Comparison of ENCODE assay signal across 8 mouse cellular contexts in the genomic region with DNA sequence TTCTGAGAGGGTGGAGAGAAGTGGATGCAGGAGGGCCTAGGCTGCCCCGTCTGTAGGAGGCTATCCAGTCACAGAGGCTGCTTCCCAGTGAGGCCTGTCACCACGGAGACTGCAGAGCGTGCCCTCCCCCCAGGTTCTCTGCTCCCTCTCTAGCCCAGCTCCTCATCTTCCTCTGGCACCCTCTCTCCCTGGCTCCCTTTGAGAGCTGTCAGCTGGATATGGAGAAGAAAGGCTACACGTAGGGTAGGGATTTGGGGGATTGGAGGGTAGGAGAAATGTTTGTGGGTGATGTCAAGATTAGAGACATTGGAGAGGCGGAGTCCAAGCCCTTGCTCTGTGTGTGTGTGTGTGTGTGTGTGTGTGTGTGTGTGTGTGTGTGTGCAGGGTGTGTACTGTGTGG. TPM values are rescaled to one million over a fixed set of nuclear protein-coding genes. Genes with fewer than 3 reads are reported as not detected.
DNase-seq lines count a peak whose midpoint lies in the region; ATAC-seq and TF ChIP-seq lines count a peak whose summit lies in the region.

No protein-coding gene starts in this region.

- no peak for TF ChIP-seq CTCF in kidney, adult 2 months (conservative IDR thresholded peaks at IDR 0.05; ENCODE audit: insufficient read depth, insufficient read length, low read depth, low read length)

- peak overlapping the region; percentile 100; the same call in 1 of the 2 replicates for H3K4me2 ChIP-seq in kidney, embryonic 16.5 days (replicated peaks; ENCODE audit: low read depth, low read length)
- peak overlapping the region; percentile 93 for H3K4me2 ChIP-seq in forebrain, embryonic 13.5 days
- H3K4me2 ChIP-seq in limb, embryonic 14.5 days (replicated peaks; ENCODE audit: low read depth, low read length, severe bottlenecking) = peak overlapping the region; percentile 94; the same call in 1 of the 2 replicates

- H3K27me3 ChIP-seq in kidney, embryonic 16.5 days (ENCODE audit: insufficient read depth, low read length) = no peaks in the 10 kb centered on the region
- no peaks in the 10 kb centered on the region for H3K27me3 ChIP-seq in kidney, adult 2 months (replicated peaks; ENCODE audit: control insufficient read depth, insufficient read depth, low read length)
- H3K27me3 ChIP-seq in forebrain, embryonic 13.5 days = no peaks in the 10 kb centered on the region
- no peaks in the 10 kb centered on the region for H3K27me3 ChIP-seq in limb, embryonic 14.5 days (ENCODE audit: control insufficient read depth, insufficient read depth, low read length)

- no peak for TF ChIP-seq POLR2A in kidney, adult 2 months (IDR thresholded peaks at IDR 0.05; ENCODE audit: low read depth, low read length)
- no peak for TF ChIP-seq POLR2A in limb, embryonic 14.5 days (IDR thresholded peaks at IDR 0.05; ENCODE audit: borderline replicate concordance, extremely low read depth, insufficient read depth, insufficient read length)

- H3K9ac ChIP-seq in kidney, embryonic 16.5 days (replicated peaks; ENCODE audit: low read length) = no peak overlapping the region
- peak overlapping the region; percentile 90 for H3K9ac ChIP-seq in forebrain, embryonic 13.5 days
- no peak overlapping the region for H3K9ac ChIP-seq in limb, embryonic 14.5 days (ENCODE audit: low read depth, low read length, severe bottlenecking)

- 0 out of 2 replicates have a peak, but pooled peaks cover 1% of the 10 kb centered on the region for H3K36me3 ChIP-seq in kidney, embryonic 16.5 days (ENCODE audit: insufficient read depth, low read length)
- H3K36me3 ChIP-seq in kidney, adult 2 months (ENCODE audit: control insufficient read depth, insufficient read depth, low read length) = no peaks in the 10 kb centered on the region
- peaks cover 14% of the 10 kb centered on the region for H3K36me3 ChIP-seq in forebrain, embryonic 13.5 days (ENCODE audit: poor library complexity, severe bottlenecking)
- peaks cover 4% of the 10 kb centered on the region for H3K36me3 ChIP-seq in limb, embryonic 14.5 days (ENCODE audit: control insufficient read depth, insufficient read depth, low read length)

- peaks cover 78% of the 10 kb centered on the region for H3K4me1 ChIP-seq in kidney, embryonic 16.5 days (ENCODE audit: insufficient read depth, low read length)
- peaks cover 4% of the 10 kb centered on the region for H3K4me1 ChIP-seq in kidney, adult 2 months (ENCODE audit: control insufficient read depth, insufficient read depth, low read length)
- peaks cover 91% of the 10 kb centered on the region for H3K4me1 ChIP-seq in forebrain, embryonic 13.5 days
- H3K4me1 ChIP-seq in limb, embryonic 14.5 days (ENCODE audit: control insufficient read depth, insufficient read depth, low read length) = peaks cover 75% of the 10 kb centered on the region

- no peaks in the 10 kb centered on the region for H3K9me3 ChIP-seq in kidney, embryonic 16.5 days (ENCODE audit: low read length)
- no peaks in the 10 kb centered on the region for H3K9me3 ChIP-seq in forebrain, embryonic 13.5 days (replicated peaks)
- no peaks in the 10 kb centered on the region for H3K9me3 ChIP-seq in limb, embryonic 14.5 days (ENCODE audit: control insufficient read depth, low read length)

- peak overlapping the region; percentile 68 for H3K27ac ChIP-seq in kidney, embryonic 16.5 days (ENCODE audit: low read length)
- no peak overlapping the region for H3K27ac ChIP-seq in kidney, adult 2 months (ENCODE audit: insufficient read depth, low read depth, low read length)
- peak overlapping the region; percentile 90 for H3K27ac ChIP-seq in forebrain, embryonic 13.5 days
- H3K27ac ChIP-seq in limb, embryonic 14.5 days (replicated peaks; ENCODE audit: low read depth, low read length) = 0 out of 2 replicates have a peak overlapping the region, but pooled peaks have one; percentile 52

- WGBS in kidney, embryonic 16.5 days = 51% methylated on average over 5 of the region's 5 CpGs
- WGBS in kidney, adult 2 months = 72% methylated on average over 5 of the region's 5 CpGs
- 28% methylated on average over 5 of the region's 5 CpGs for WGBS in forebrain, embryonic 13.5 days
- WGBS in limb, embryonic 14.5 days = 48% methylated on average over 5 of the region's 5 CpGs

- no peak for DNase-seq in kidney, adult 2 months
- DNase-seq in NIH3T3 (ENCODE audit: low read depth) = peak; percentile 22
- no peak for DNase-seq in limb, embryonic 14.5 days (ENCODE audit: low spot score)
- DNase-seq in ovary, postnatal 36 days (ENCODE audit: low spot score) = no peak
- no peak for DNase-seq in adrenal gland, postnatal 10 days

- no peak overlapping the region for H3K4me3 ChIP-seq in kidney, embryonic 16.5 days (ENCODE audit: low read length)
- H3K4me3 ChIP-seq in kidney, adult 2 months (ENCODE audit: insufficient read depth, low read depth, low read length) = no peak overlapping the region
- H3K4me3 ChIP-seq in forebrain, embryonic 13.5 days = peak overlapping the region; percentile 74
- no peak overlapping the region for H3K4me3 ChIP-seq in limb, embryonic 14.5 days (replicated peaks; ENCODE audit: low read length)

- ATAC-seq in kidney, embryonic 16.5 days (ENCODE audit: low FRiP score, low TSS enrichment) = no peak
- no peak for ATAC-seq in forebrain, embryonic 13.5 days
- ATAC-seq in limb, embryonic 14.5 days (ENCODE audit: low FRiP score, low read depth) = no peak
- no peak for ATAC-seq in inflammation-experienced regulatory T-cells, adult 6 months

RNA-seq across cellular contexts. Expression of a gene that starts 8.8 kb away (rescaled TPM):
- 1.1 and 2.2 TPM in 2 replicates for polyA plus RNA-seq in kidney, embryonic 16.5 days (2015; fragmentation: Nextera tagmentation; extraction: Ambion mirVana)
- 14.8 and 16.8 TPM in 2 replicates for polyA plus RNA-seq in kidney, adult 2 months (2012; rRNA removed)
- 5.9 TPM in 2 replicates for polyA plus RNA-seq in forebrain, embryonic 13.5 days (2015; fragmentation: Nextera tagmentation; extraction: Ambion mirVana)
- polyA plus RNA-seq in limb, embryonic 14.5 days (2012; rRNA removed) = 82.4 and 111 TPM in 2 replicates
- polyA plus RNA-seq in limb, embryonic 14.5 days (2014; fragmentation: Nextera tagmentation; extraction: Ambion mirVana) = 2.0 and 2.4 TPM in 2 replicates
- 10 to 100 TPM; 15.7 to 21.6 TPM for total RNA-seq in adrenal gland, postnatal 10 days (2021)
- polyA plus RNA-seq in inflammation-experienced regulatory T-cells, adult 6 months (2017; shearing (Covaris generic)) = not detected

RNA-seq across cellular contexts. Expression of a gene that starts 10.5 kb away (rescaled TPM):
- 187 and 203 TPM in 2 replicates for polyA plus RNA-seq in kidney, embryonic 16.5 days (2015; fragmentation: Nextera tagmentation; extraction: Ambion mirVana)
- 145 and 183 TPM in 2 replicates for polyA plus RNA-seq in kidney, adult 2 months (2012; rRNA removed)
- polyA plus RNA-seq in forebrain, embryonic 13.5 days (2015; fragmentation: Nextera tagmentation; extraction: Ambion mirVana) = 171 and 172 TPM in 2 replicates
- polyA plus RNA-seq in limb, embryonic 14.5 days (2012; rRNA removed) = 127 and 172 TPM in 2 replicates
- 146 and 158 TPM in 2 replicates for polyA plus RNA-seq in limb, embryonic 14.5 days (2014; fragmentation: Nextera tagmentation; extraction: Ambion mirVana)
- total RNA-seq in adrenal gland, postnatal 10 days (2021) = 100 to 1,000 TPM; 119 to 134 TPM
- polyA plus RNA-seq in inflammation-experienced regulatory T-cells, adult 6 months (2017; shearing (Covaris generic)) = 100 to 1,000 TPM; 132 to 166 (median 135) TPM

RNA-seq across cellular contexts. Expression of a gene that starts 17.0 kb away (rescaled TPM):
- polyA plus RNA-seq in kidney, embryonic 16.5 days (2015; fragmentation: Nextera tagmentation; extraction: Ambion mirVana) = 9.3 and 9.4 TPM in 2 replicates
- 41.2 and 52.0 TPM in 2 replicates for polyA plus RNA-seq in kidney, adult 2 months (2012; rRNA removed)
- polyA plus RNA-seq in forebrain, embryonic 13.5 days (2015; fragmentation: Nextera tagmentation; extraction: Ambion mirVana) = 8.8 and 9.5 TPM in 2 replicates
- 56.6 and 72.8 TPM in 2 replicates for polyA plus RNA-seq in limb, embryonic 14.5 days (2012; rRNA removed)
- 11.9 and 12.8 TPM in 2 replicates for polyA plus RNA-seq in limb, embryonic 14.5 days (2014; fragmentation: Nextera tagmentation; extraction: Ambion mirVana)
- total RNA-seq in adrenal gland, postnatal 10 days (2021) = 10 to 100 TPM; 20.6 to 23.3 TPM
- 10 to 100 TPM in 2 of 3 experiments, 1 to 10 TPM in 1; 8.2 to 17.5 (median 14.2) TPM for polyA plus RNA-seq in inflammation-experienced regulatory T-cells, adult 6 months (2017; shearing (Covaris generic))

RNA-seq across cellular contexts. Expression of a gene that starts 23.1 kb away (rescaled TPM):
- 19.9 and 20.1 TPM in 2 replicates for polyA plus RNA-seq in kidney, embryonic 16.5 days (2015; fragmentation: Nextera tagmentation; extraction: Ambion mirVana)
- polyA plus RNA-seq in kidney, adult 2 months (2012; rRNA removed) = 6.5 and 10.0 TPM in 2 replicates
- polyA plus RNA-seq in forebrain, embryonic 13.5 days (2015; fragmentation: Nextera tagmentation; extraction: Ambion mirVana) = 17.4 and 17.7 TPM in 2 replicates
- 12.6 and 14.8 TPM in 2 replicates for polyA plus RNA-seq in limb, embryonic 14.5 days (2012; rRNA removed)
- polyA plus RNA-seq in limb, embryonic 14.5 days (2014; fragmentation: Nextera tagmentation; extraction: Ambion mirVana) = 10.0 and 10.6 TPM in 2 replicates
- 1 to 10 TPM; 5.2 to 7.4 TPM for total RNA-seq in adrenal gland, postnatal 10 days (2021)
- polyA plus RNA-seq in inflammation-experienced regulatory T-cells, adult 6 months (2017; shearing (Covaris generic)) = 10 to 100 TPM in 1 of 3 experiments, 1 to 10 TPM in 2; 9.0 to 11.1 (median 9.3) TPM

RNA-seq across cellular contexts. Expression of a gene that starts 33.0 kb away (rescaled TPM):
- polyA plus RNA-seq in kidney, embryonic 16.5 days (2015; fragmentation: Nextera tagmentation; extraction: Ambion mirVana) = 8.2 and 10.8 TPM in 2 replicates
- 1.3 and 1.5 TPM in 2 replicates for polyA plus RNA-seq in kidney, adult 2 months (2012; rRNA removed)
- 8.9 and 9.2 TPM in 2 replicates for polyA plus RNA-seq in forebrain, embryonic 13.5 days (2015; fragmentation: Nextera tagmentation; extraction: Ambion mirVana)
- polyA plus RNA-seq in limb, embryonic 14.5 days (2012; rRNA removed) = 23.7 TPM in 2 replicates
- polyA plus RNA-seq in limb, embryonic 14.5 days (2014; fragmentation: Nextera tagmentation; extraction: Ambion mirVana) = 4.9 and 5.9 TPM in 2 replicates
- total RNA-seq in adrenal gland, postnatal 10 days (2021) = 1 to 10 TPM; 4.5 to 6.2 TPM
- 1 to 10 TPM; 1.2 to 5.3 (median 4.0) TPM for polyA plus RNA-seq in inflammation-experienced regulatory T-cells, adult 6 months (2017; shearing (Covaris generic))
